Mouse (Mus musculus): Measurements from ENCODE around the gene Timm22. TPM values are rescaled to one million over a fixed set of nuclear protein-coding genes. Genes with fewer than 3 reads are reported as not detected.

The Timm22 gene
- total and polyA plus RNA-seq, 3 experiments: 22.8 to 29.9 (median 25.0) TPM

DNA sequence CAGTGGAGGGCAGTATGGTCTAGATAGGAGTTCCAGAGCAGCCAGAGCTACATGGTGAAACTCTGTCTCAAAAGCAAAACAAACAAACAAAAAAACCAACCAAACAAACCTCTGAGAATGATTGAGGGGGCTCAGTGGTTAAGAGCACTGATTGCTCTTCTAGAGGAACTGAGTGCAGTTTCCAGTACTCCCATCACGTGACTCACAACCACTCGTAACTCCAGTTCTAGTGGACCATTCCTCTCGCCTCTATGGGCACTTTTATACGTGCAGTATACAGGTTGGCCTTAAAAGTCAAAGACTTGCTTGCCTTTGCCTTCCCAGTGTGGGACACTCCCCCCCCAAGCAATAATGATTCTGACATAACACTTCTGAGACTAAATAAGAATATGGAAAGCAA lies 1.6 kb upstream of the Timm22 start:
- Histone ChIP-seq H3K36me3 (replicated peaks) (peaks cover 17% of the 10 kb centered on the region), H3K4me1 (ENCODE audit: insufficient read depth, low read depth, low read length) (peaks cover 33% of the 10 kb centered on the region), H3K4me3 (ENCODE audit: low read depth, low read length) (no peak overlapping the region), H3K27me3 (ENCODE audit: insufficient read depth, low read length) (peaks cover 19% of the 10 kb centered on the region), H3K9me3 (replicated peaks) (no peaks in the 10 kb centered on the region)
- DNase-seq (ENCODE audit: low spot score): no peak
- TF ChIP-seq TAL1 (conservative IDR thresholded peaks at IDR 0.05; ENCODE audit: low read depth, low read length) (no peak), CTCF (IDR thresholded peaks at IDR 0.05; ENCODE audit: low read depth, low read length) (no peak), POLR2AphosphoS5 (IDR thresholded peaks at IDR 0.05; ENCODE audit: insufficient replicate concordance, low read depth, low read length) (no peak), GATA1 (IDR thresholded peaks at IDR 0.05; ENCODE audit: borderline replicate concordance, low read length) (no peak), GATA2 (IDR thresholded peaks at IDR 0.05; ENCODE audit: borderline replicate concordance, low read depth, low read length) (no peak)
- ATAC-seq (ENCODE audit: extremely low read depth, insufficient number of reproducible peaks, low FRiP score, poor library complexity, severe bottlenecking): no peak

DNA sequence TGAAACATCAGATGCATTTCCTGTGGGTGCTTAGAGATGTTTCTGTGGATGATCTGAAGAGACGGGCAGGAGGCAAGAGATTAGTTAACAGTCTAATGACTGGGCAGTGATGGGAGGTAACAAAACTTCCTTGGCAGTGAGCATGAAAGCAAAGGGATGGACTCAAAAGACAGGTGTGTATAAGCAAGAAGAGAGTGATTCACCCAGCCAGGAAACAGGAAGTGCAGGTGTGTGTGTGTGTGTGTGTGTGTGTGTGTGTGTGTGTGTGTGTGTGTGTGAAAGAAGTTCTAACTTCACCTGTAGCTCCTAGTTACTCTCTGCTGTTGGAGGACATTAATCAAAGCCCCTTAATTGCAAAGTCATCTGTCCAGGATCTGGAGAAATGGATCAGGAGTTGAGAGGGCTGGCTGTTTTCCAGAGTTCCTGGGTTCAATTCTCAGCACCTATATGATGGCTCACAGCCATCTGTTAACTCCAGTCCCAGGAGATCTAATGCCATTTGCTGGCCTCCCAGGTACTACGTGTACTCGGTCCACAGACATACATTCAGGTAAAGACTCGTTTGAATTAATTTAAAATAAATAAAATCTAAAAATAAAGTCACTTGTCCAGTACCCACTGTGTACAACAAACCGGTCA lies 1.0 kb upstream of the Timm22 start:
- H3K9me3 ChIP-seq (replicated peaks): no peaks in the 10 kb centered on the region
- H3K27me3 ChIP-seq (ENCODE audit: insufficient read depth, low read length): peaks cover 16% of the 10 kb centered on the region
- H3K36me3 ChIP-seq (replicated peaks): peaks cover 19% of the 10 kb centered on the region
- peaks cover 29% of the 10 kb centered on the region for H3K4me1 ChIP-seq (ENCODE audit: insufficient read depth, low read depth, low read length)
- no peak for ATAC-seq (ENCODE audit: extremely low read depth, insufficient number of reproducible peaks, low FRiP score, poor library complexity, severe bottlenecking)
- TF ChIP-seq CTCF (IDR thresholded peaks at IDR 0.05; ENCODE audit: low read depth, low read length) (no peak), GATA1 (IDR thresholded peaks at IDR 0.05; ENCODE audit: borderline replicate concordance, low read length) (no peak), GATA2 (IDR thresholded peaks at IDR 0.05; ENCODE audit: borderline replicate concordance, low read depth, low read length) (no peak), POLR2AphosphoS5 (IDR thresholded peaks at IDR 0.05; ENCODE audit: insufficient replicate concordance, low read depth, low read length) (no peak), TAL1 (conservative IDR thresholded peaks at IDR 0.05; ENCODE audit: low read depth, low read length) (no peak)
- no peak overlapping the region for H3K4me3 ChIP-seq (ENCODE audit: low read depth, low read length)
- no peak for DNase-seq (ENCODE audit: low spot score)

DNA sequence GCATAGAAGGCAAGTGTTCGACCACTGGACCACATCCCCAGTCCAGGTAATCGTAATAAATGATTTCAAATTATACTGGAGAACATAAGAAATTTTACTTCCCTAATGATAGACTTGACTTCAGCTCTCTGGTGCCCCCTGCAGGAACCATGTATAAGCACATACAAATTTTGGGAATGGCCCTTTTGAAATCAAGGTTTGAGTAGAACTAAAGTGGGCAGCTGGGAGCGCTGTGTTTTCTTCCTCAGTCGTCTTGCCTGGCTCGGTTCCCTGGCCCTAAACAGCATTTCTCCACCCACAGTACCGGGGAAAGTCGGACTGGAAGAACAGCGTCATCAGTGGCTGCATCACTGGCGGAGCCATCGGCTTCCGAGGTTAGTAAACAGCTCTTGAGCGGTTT lies 4.1 kb downstream of the Timm22 start:
- H3K27me3 ChIP-seq (ENCODE audit: insufficient read depth, low read length): no peaks in the 10 kb centered on the region
- H3K4me1 ChIP-seq (ENCODE audit: insufficient read depth, low read depth, low read length): peaks cover 23% of the 10 kb centered on the region
- H3K4me3 ChIP-seq (ENCODE audit: low read depth, low read length): no peak overlapping the region
- TF ChIP-seq GATA2 (IDR thresholded peaks at IDR 0.05; ENCODE audit: borderline replicate concordance, low read depth, low read length) (no peak), GATA1 (IDR thresholded peaks at IDR 0.05; ENCODE audit: borderline replicate concordance, low read length) (no peak), POLR2AphosphoS5 (IDR thresholded peaks at IDR 0.05; ENCODE audit: insufficient replicate concordance, low read depth, low read length) (no peak), CTCF (IDR thresholded peaks at IDR 0.05; ENCODE audit: low read depth, low read length) (peak; percentile 54; the same call in 1 of the 2 replicates), TAL1 (conservative IDR thresholded peaks at IDR 0.05; ENCODE audit: low read depth, low read length) (no peak)
- ATAC-seq (ENCODE audit: extremely low read depth, insufficient number of reproducible peaks, low FRiP score, poor library complexity, severe bottlenecking) (no peak), DNase-seq (ENCODE audit: low spot score) (peak; percentile 53)
- H3K9me3 ChIP-seq (replicated peaks): no peaks in the 10 kb centered on the region
- H3K36me3 ChIP-seq (replicated peaks): peaks cover 66% of the 10 kb centered on the region

- ATAC-seq (ENCODE audit: extremely low read depth, insufficient number of reproducible peaks, low FRiP score, poor library complexity, severe bottlenecking) (no peak), DNase-seq (ENCODE audit: low spot score) (no peak)
- Histone ChIP-seq H3K36me3 (replicated peaks) (peaks cover 90% of the 10 kb centered on the region), H3K4me3 (ENCODE audit: low read depth, low read length) (no peak overlapping the region), H3K4me1 (ENCODE audit: insufficient read depth, low read depth, low read length) (peaks cover 15% of the 10 kb centered on the region), H3K9me3 (replicated peaks) (no peaks in the 10 kb centered on the region), H3K27me3 (ENCODE audit: insufficient read depth, low read length) (no peaks in the 10 kb centered on the region)
- TF ChIP-seq TAL1 (conservative IDR thresholded peaks at IDR 0.05; ENCODE audit: low read depth, low read length) (no peak), GATA1 (IDR thresholded peaks at IDR 0.05; ENCODE audit: borderline replicate concordance, low read length) (no peak), GATA2 (IDR thresholded peaks at IDR 0.05; ENCODE audit: borderline replicate concordance, low read depth, low read length) (no peak), CTCF (IDR thresholded peaks at IDR 0.05; ENCODE audit: low read depth, low read length) (no peak), POLR2AphosphoS5 (IDR thresholded peaks at IDR 0.05; ENCODE audit: insufficient replicate concordance, low read depth, low read length) (no peak)
Measured at GRCm38 (mm10) chr11:76413202-76413601, 6.5 kb downstream of the Timm22 start.

- no peak for ATAC-seq (ENCODE audit: extremely low read depth, insufficient number of reproducible peaks, low FRiP score, poor library complexity, severe bottlenecking)
- H3K36me3 ChIP-seq (replicated peaks): peaks cover 89% of the 10 kb centered on the region
Measured at GRCm38 (mm10) chr11:76415001-76415400, 8.2 kb downstream of the Timm22 start.

DNA sequence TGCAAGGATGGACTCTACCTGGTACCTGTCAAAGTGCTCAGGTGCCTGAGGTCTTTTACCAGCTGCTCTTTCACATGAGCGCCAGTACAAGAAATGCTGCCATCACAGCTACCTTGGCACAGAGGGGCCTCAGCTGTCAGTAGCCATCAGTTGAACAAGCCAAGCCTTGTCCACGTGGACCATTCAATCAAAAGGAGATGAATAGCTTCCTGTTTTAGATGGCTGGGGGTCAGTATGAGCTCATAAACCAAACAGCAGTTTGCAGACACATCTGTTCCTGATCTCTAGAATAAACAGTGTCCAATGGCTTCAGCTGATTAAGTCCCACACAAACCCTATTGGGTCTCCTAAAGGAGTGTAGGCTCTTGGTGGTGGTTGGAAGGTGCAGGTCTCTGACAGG lies 9.2 kb downstream of the Timm22 start:
- peaks cover 84% of the 10 kb centered on the region for H3K36me3 ChIP-seq (replicated peaks)
- peaks cover 4% of the 10 kb centered on the region; the same call in 1 of the 2 replicates for H3K4me1 ChIP-seq (ENCODE audit: insufficient read depth, low read depth, low read length)
- H3K4me3 ChIP-seq (ENCODE audit: low read depth, low read length): no peak overlapping the region
- ATAC-seq (ENCODE audit: extremely low read depth, insufficient number of reproducible peaks, low FRiP score, poor library complexity, severe bottlenecking) (no peak), DNase-seq (ENCODE audit: low spot score) (no peak)
- no peaks in the 10 kb centered on the region for H3K9me3 ChIP-seq (replicated peaks)
- no peaks in the 10 kb centered on the region for H3K27me3 ChIP-seq (ENCODE audit: insufficient read depth, low read length)
- TF ChIP-seq GATA1 (IDR thresholded peaks at IDR 0.05; ENCODE audit: borderline replicate concordance, low read length) (no peak), CTCF (IDR thresholded peaks at IDR 0.05; ENCODE audit: low read depth, low read length) (no peak), TAL1 (conservative IDR thresholded peaks at IDR 0.05; ENCODE audit: low read depth, low read length) (no peak), GATA2 (IDR thresholded peaks at IDR 0.05; ENCODE audit: borderline replicate concordance, low read depth, low read length) (no peak), POLR2AphosphoS5 (IDR thresholded peaks at IDR 0.05; ENCODE audit: insufficient replicate concordance, low read depth, low read length) (no peak)

More at GRCm38 (mm10) chr11:76415001-76415400, 8.2 kb downstream of the Timm22 start:
- no peak for DNase-seq (ENCODE audit: low spot score)
- Histone ChIP-seq H3K9me3 (replicated peaks) (no peaks in the 10 kb centered on the region), H3K4me3 (ENCODE audit: low read depth, low read length) (no peak overlapping the region), H3K27me3 (ENCODE audit: insufficient read depth, low read length) (no peaks in the 10 kb centered on the region), H3K4me1 (ENCODE audit: insufficient read depth, low read depth, low read length) (peaks cover 6% of the 10 kb centered on the region; the same call in 1 of the 2 replicates)
- no peak for TF ChIP-seq GATA1 (IDR thresholded peaks at IDR 0.05; ENCODE audit: borderline replicate concordance, low read length)
- TF ChIP-seq CTCF (IDR thresholded peaks at IDR 0.05; ENCODE audit: low read depth, low read length): no peak

Data from G1E (cell line).